Mouse (Mus musculus): Measurements from ENCODE around the gene Mrpl42.

- TF ChIP-seq CTCF (IDR thresholded peaks at IDR 0.05; ENCODE audit: low read depth), result no peak
- no peak for TF ChIP-seq EP300 (IDR thresholded peaks at IDR 0.05; ENCODE audit: low read depth)
Measured at GRCm38 (mm10) chr10:95501463-95502081, at the start of gene Mrpl42.
